Mouse (Mus musculus): Measurements from ENCODE around the gene Minos1. TPM values are rescaled to one million over a fixed set of nuclear protein-coding genes. Genes with fewer than 3 reads are reported as not detected.

Minos1 gene
- 468 and 555 TPM in 2 replicates for polyA plus RNA-seq (2014; fragmentation: Nextera tagmentation; extraction: Ambion mirVana)

DNA sequence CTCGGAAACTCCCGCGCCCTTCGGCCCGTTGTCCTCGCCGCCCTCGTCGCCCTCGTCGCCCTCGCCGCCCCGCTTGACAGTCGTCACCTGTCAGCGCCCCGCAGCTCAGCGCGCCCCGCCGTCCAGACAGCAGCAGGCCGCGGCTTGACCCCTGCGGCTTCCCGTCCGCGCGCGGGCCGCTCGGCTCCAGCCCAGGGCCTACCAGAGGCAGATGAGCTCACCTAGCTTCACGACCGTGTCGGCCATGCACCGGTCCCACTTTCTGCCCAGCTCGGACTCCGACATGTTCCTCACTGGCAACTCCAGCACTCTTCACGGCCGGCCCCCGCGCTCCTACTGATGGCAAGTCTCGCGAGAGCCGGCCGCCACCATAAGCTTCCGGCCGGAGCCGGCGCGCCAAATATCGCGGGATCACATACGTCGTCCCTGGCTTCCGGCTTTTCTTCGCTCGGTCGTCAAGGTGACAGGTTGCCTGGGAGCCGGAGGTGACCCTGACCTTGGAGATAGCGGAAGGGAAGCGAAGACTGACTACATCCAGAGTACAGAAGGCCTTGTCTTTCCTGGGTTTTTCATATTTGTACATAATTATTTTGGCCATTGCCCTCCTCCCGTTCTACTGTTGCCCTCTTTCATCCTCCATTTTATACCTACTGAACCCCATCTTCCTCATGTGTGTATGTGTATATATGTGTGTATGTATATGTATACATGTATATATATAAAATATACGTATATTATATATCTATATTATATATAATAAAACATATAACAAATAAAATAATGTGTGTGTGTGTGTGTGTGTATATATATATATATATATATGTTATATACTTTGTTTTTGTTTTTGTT is at the start of gene Minos1:
TSS of gene Minos1 (minus strand) at position 413 of the 849 bp plus-strand sequence.
- under 1% methylated on average over 46 of the region's 63 CpGs for WGBS
- peak within 1 kb of the TSS; percentile 98 for H3K4me3 ChIP-seq (ENCODE audit: low read depth, low read length)
- DNase-seq (ENCODE audit: low spot score), result peak; percentile 99
- no peaks in the 10 kb centered on the region for H3K36me3 ChIP-seq (ENCODE audit: control insufficient read depth, insufficient read depth, low read length)
- peaks cover 8% of the 10 kb centered on the region; the same call in 1 of the 2 replicates for H3K4me1 ChIP-seq (ENCODE audit: control insufficient read depth, insufficient read depth, low read length)
- H3K27me3 ChIP-seq (replicated peaks; ENCODE audit: control insufficient read depth, insufficient read depth, low read length), result no peaks in the 10 kb centered on the region
- H3K4me2 ChIP-seq (ENCODE audit: low read depth, low read length), result peak within 1 kb of the TSS; percentile 92
- peak within 1 kb of the TSS; percentile 97 for H3K9ac ChIP-seq (ENCODE audit: low read depth, low read length)
- peak within 1 kb of the TSS; percentile 91 for H3K27ac ChIP-seq (replicated peaks; ENCODE audit: low read depth, low read length)
- H3K9me3 ChIP-seq (ENCODE audit: control insufficient read depth, low read length), result peaks cover 6% of the 10 kb centered on the region; the same call in 1 of the 2 replicates
- peak; percentile 99 for ATAC-seq (ENCODE audit: low read depth)

DNA sequence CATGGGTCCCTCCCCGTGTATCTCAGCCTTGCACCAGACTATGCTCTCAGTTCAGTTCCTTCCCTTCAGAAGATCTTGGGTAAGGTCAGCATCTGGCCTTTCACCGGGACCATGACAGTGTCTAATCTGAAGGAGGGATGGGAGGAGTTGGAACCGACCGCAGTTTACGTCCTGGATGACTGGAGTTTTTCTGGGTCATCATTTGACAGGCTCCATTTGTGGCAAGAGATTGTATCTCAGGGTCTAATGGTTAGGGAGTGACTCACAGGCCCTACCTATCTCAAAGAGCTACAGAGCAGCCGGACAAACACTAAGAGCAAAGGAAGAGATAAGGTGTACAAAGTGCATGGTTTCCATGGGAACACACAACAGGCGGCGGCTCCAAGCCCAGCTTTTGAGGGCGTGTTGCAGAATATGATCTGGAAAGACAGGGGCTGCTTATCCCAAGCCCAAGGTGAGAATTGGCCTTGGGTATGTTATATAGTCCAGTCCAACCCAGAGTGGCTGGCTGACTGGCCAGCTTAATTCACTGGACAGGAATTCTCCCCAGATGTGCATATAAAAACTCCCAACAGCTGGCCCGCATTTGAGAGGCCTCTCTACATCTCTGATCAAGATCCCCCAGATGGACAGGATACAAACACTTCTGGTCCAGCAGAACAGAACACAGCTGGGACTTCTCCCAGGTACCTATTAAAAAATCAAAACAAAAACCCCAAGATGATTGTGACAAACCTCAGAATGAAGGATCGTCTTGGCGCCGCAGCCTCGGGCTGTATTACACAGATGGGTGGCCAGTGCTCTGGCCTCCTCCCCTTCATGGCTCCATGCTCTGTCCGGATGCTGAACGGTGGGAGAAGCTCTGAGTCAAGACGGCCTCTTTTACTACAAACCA is 49.1 kb upstream of the Minos1 start:
- peak; percentile 38 for DNase-seq (ENCODE audit: low spot score)

DNA sequence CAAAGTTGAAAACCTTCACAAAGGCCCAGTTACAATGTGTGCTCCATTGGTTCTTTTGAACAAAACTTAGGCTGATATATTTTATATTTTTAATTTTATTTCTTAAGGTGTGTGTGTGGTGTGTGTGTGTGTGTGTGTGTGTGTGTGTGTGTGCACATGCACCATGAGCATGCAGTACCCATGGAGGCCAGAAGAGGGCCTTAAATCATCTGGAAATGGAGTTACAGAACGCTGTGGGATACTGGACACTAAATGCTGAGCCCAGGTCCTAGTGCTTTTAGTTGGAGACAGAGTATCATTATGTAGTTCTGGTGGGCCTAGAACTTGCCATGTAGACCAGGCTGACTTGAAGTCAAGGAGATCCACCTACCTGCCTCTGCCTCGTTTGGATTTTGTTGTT is 48.3 kb upstream of the Minos1 start:
- Histone ChIP-seq H3K9ac (ENCODE audit: low read depth, low read length) (no peak overlapping the region), H3K4me2 (ENCODE audit: low read depth, low read length) (no peak overlapping the region), H3K4me1 (ENCODE audit: control insufficient read depth, insufficient read depth, low read length) (peaks cover 14% of the 10 kb centered on the region; the same call in 1 of the 2 replicates), H3K27ac (replicated peaks; ENCODE audit: low read depth, low read length) (no peak overlapping the region), H3K27me3 (replicated peaks; ENCODE audit: control insufficient read depth, insufficient read depth, low read length) (no peaks in the 10 kb centered on the region), H3K9me3 (ENCODE audit: control insufficient read depth, low read length) (no peaks in the 10 kb centered on the region), H3K36me3 (ENCODE audit: control insufficient read depth, insufficient read depth, low read length) (no peaks in the 10 kb centered on the region), H3K4me3 (ENCODE audit: low read depth, low read length) (no peak overlapping the region)
- 87% methylated on average over 2 of the region's 2 CpGs for WGBS
- no peak for ATAC-seq (ENCODE audit: low read depth)
- DNase-seq (ENCODE audit: low spot score), result no peak

More for the DNA sequence above, 49.1 kb upstream of the Minos1 start:
- Histone ChIP-seq H3K4me2 (ENCODE audit: low read depth, low read length) (no peak overlapping the region), H3K36me3 (ENCODE audit: control insufficient read depth, insufficient read depth, low read length) (no peaks in the 10 kb centered on the region), H3K9ac (ENCODE audit: low read depth, low read length) (no peak overlapping the region), H3K9me3 (ENCODE audit: control insufficient read depth, low read length) (no peaks in the 10 kb centered on the region), H3K4me3 (ENCODE audit: low read depth, low read length) (no peak overlapping the region), H3K27ac (replicated peaks; ENCODE audit: low read depth, low read length) (no peak overlapping the region; the same call in 1 of the 2 replicates), H3K4me1 (ENCODE audit: control insufficient read depth, insufficient read depth, low read length) (peaks cover 9% of the 10 kb centered on the region; the same call in 1 of the 2 replicates), H3K27me3 (replicated peaks; ENCODE audit: control insufficient read depth, insufficient read depth, low read length) (no peaks in the 10 kb centered on the region)
- 61% methylated on average over 17 of the region's 17 CpGs for WGBS
- ATAC-seq (ENCODE audit: low read depth), result peak; percentile 35; the same call in 1 of the 2 replicates

DNA sequence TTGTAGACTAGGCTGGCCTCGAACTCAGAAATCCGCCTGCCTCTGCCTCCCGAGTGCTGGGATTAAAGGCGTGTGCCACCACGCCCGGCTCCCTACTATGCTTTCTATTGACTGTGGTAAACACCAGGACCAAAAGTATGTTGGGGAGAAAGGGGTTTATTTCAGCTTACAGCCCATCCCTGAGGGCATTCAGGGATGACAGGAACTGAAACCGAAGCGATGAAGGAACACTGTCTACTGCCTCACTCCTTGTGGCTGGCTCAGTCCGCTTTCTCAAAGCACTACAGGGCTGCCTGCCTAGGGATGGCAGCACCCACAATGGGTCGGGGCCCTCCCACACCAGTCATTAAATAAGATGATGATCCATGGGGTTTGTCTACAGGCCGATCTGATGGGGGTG is 47.5 kb upstream of the Minos1 start:
- no peak overlapping the region for H3K4me2 ChIP-seq (ENCODE audit: low read depth, low read length)
- no peaks in the 10 kb centered on the region for H3K36me3 ChIP-seq (ENCODE audit: control insufficient read depth, insufficient read depth, low read length)
- H3K9me3 ChIP-seq (ENCODE audit: control insufficient read depth, low read length), result no peaks in the 10 kb centered on the region
- H3K27ac ChIP-seq (replicated peaks; ENCODE audit: low read depth, low read length), result no peak overlapping the region
- DNase-seq (ENCODE audit: low spot score) (no peak), ATAC-seq (ENCODE audit: low read depth) (no peak)
- no peaks in the 10 kb centered on the region for H3K27me3 ChIP-seq (replicated peaks; ENCODE audit: control insufficient read depth, insufficient read depth, low read length)
- H3K9ac ChIP-seq (ENCODE audit: low read depth, low read length), result no peak overlapping the region
- peaks cover 14% of the 10 kb centered on the region; the same call in 1 of the 2 replicates for H3K4me1 ChIP-seq (ENCODE audit: control insufficient read depth, insufficient read depth, low read length)
- H3K4me3 ChIP-seq (ENCODE audit: low read depth, low read length), result no peak overlapping the region
- 97% methylated on average over 11 of the region's 11 CpGs for WGBS

DNA sequence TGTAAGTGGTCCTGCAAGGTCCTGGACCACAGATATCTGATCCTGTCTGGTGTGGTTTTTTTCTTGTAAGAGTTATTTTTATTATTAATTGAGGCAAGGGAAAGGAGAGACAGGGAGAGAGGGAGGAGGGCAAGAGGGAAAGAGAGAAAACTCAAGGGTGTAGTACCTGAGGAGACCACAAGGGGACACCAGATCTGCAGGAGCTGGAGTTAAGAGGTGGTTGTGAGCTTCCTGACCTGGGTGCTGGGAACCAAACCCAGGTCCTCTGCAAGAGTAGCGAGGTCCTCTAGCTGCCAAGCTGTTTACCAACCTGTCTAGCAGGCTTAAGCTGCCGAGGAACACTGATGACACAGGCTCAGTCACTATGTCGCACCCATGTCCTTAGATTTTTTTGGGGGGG is 47.0 kb upstream of the Minos1 start:
- H3K4me1 ChIP-seq (ENCODE audit: control insufficient read depth, insufficient read depth, low read length), result peaks cover 14% of the 10 kb centered on the region; the same call in 1 of the 2 replicates
- no peaks in the 10 kb centered on the region for H3K36me3 ChIP-seq (ENCODE audit: control insufficient read depth, insufficient read depth, low read length)
- H3K27ac ChIP-seq (replicated peaks; ENCODE audit: low read depth, low read length), result no peak overlapping the region
- no peak for DNase-seq (ENCODE audit: low spot score)
- no peak overlapping the region for H3K9ac ChIP-seq (ENCODE audit: low read depth, low read length)
- H3K27me3 ChIP-seq (replicated peaks; ENCODE audit: control insufficient read depth, insufficient read depth, low read length), result no peaks in the 10 kb centered on the region
- no peak overlapping the region for H3K4me3 ChIP-seq (ENCODE audit: low read depth, low read length)
- no peaks in the 10 kb centered on the region for H3K9me3 ChIP-seq (ENCODE audit: control insufficient read depth, low read length)
- 98% methylated on average over 3 of the region's 3 CpGs for WGBS
- H3K4me2 ChIP-seq (ENCODE audit: low read depth, low read length), result no peak overlapping the region
- no peak for ATAC-seq (ENCODE audit: low read depth)

DNA sequence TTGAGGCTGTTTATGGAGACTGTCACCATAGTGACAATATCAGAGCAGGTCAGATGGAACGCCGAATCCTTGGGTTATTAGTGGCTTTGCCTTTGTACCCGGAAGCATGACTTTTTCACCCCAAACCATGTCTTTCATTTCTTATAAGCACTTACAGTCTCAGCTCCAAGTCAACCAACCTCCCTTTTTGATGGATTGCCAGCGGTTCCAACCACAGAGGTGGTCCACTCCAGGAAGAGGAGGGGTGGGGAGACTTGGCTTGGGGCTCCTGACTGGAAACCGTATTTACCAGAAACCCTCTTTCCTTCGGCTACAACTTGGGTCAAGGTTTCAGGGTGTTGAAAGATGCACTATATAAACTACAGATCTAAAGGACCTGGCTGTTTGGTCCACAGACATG is 45.1 kb upstream of the Minos1 start:
- Histone ChIP-seq H3K4me3 (ENCODE audit: low read depth, low read length) (no peak overlapping the region), H3K9me3 (ENCODE audit: control insufficient read depth, low read length) (no peaks in the 10 kb centered on the region), H3K9ac (ENCODE audit: low read depth, low read length) (no peak overlapping the region), H3K4me2 (ENCODE audit: low read depth, low read length) (peak overlapping the region; percentile 31; the same call in 1 of the 2 replicates), H3K27ac (replicated peaks; ENCODE audit: low read depth, low read length) (peak overlapping the region; percentile 54), H3K36me3 (ENCODE audit: control insufficient read depth, insufficient read depth, low read length) (no peaks in the 10 kb centered on the region), H3K27me3 (replicated peaks; ENCODE audit: control insufficient read depth, insufficient read depth, low read length) (no peaks in the 10 kb centered on the region), H3K4me1 (ENCODE audit: control insufficient read depth, insufficient read depth, low read length) (peaks cover 14% of the 10 kb centered on the region; the same call in 1 of the 2 replicates)
- 0 out of 2 replicates have a peak, but pooled peaks have one; percentile 17 for ATAC-seq (ENCODE audit: low read depth)
- WGBS, result 37% methylated on average over 6 of the region's 6 CpGs
- peak; percentile 76 for DNase-seq (ENCODE audit: low spot score)

DNA sequence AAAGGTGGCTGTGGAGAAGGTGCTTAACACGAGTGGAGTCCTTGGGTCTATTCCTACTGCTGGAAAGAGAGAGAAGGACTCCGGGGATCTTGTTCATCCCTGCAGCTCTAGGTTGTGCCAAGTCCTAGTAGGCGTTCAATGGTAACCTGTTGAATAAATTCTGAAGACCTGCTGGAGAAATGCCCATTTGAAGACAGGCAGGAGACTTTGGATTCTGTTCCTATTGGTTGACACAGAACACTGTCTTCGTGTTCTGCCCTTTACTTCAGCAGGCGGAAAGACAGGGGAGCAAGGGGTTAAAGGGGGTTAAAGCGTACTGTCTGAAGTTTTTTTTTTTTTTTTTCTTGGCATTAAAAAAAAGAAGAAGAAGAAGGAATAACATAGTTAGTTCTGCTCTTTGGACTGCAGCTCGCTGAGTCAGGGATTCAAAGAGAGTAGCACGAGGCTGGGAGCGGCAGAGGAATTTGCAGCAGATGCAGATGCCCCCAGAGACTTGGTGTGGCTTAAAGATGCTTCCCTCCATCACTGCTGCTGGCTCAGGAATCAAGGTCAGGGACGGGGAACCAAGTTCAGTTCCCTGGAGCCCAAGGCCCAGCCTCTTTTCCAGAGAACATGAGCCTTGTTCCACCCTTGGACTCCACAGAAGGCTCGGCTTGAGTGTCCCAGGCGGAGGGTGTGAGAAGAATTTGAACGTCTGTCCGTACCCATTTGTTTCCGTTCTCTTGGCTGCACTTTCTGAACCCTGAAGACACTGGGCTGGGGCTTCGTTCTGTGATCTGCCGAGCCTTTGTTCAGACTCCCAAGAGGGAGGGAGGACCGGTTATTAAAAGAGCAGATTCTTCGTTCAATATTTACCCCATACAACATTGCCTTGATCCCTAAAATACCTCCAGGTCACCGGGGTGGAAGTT is 44.4 kb upstream of the Minos1 start:
- Histone ChIP-seq H3K9me3 (ENCODE audit: control insufficient read depth, low read length) (no peaks in the 10 kb centered on the region), H3K4me2 (ENCODE audit: low read depth, low read length) (peak overlapping the region; percentile 31; the same call in 1 of the 2 replicates), H3K27me3 (replicated peaks; ENCODE audit: control insufficient read depth, insufficient read depth, low read length) (no peaks in the 10 kb centered on the region), H3K4me3 (ENCODE audit: low read depth, low read length) (no peak overlapping the region), H3K9ac (ENCODE audit: low read depth, low read length) (no peak overlapping the region), H3K27ac (replicated peaks; ENCODE audit: low read depth, low read length) (peak overlapping the region; percentile 54), H3K36me3 (ENCODE audit: control insufficient read depth, insufficient read depth, low read length) (no peaks in the 10 kb centered on the region), H3K4me1 (ENCODE audit: control insufficient read depth, insufficient read depth, low read length) (peaks cover 18% of the 10 kb centered on the region; the same call in 1 of the 2 replicates)
- WGBS, result 34% methylated on average over 19 of the region's 20 CpGs
- DNase-seq (ENCODE audit: low spot score) (peak; percentile 93), ATAC-seq (ENCODE audit: low read depth) (peak; percentile 48; the same call in 1 of the 2 replicates)

Measured in embryonic facial prominence, embryonic 14.5 days (tissue).